Mouse (Mus musculus) hindbrain, embryonic 14.5 days (tissue): ENCODE measurements around the gene Gm21964. TPM values are rescaled to one million over a fixed set of nuclear protein-coding genes. Genes with fewer than 3 reads are reported as not detected.
A peak's percentile ranks its signal among the peaks of the same experiment; 100 is the strongest.

Source experiments
- ATAC-seq: fragments of 200-750 bp; cut with Nextera tagmentation; 2 replicates; pipeline ENCODE4 v1.8.0; 2017; ENCODE audit warnings: moderate number of reproducible peaks, mild to moderate bottlenecking, moderate TSS enrichment, moderate library complexity; ENCODE audit not compliant: low FRiP score
- DNase-seq: peaks from one replicate; pipeline ENCODE4 v3.0.0-alpha.2; 2015; ENCODE audit warnings: low spot score
- H3K27ac ChIP-seq: fragments of 300-500 bp; sonication (generic); 2 replicates; pipeline ENCODE4 v1.5.1; 2014; ENCODE audit warnings: mild to moderate bottlenecking, moderate library complexity
- H3K27me3 ChIP-seq: fragments of 300-500 bp; sonication (generic); 2 replicates; pipeline ENCODE4 v1.6.1; 2014; ENCODE audit warnings: mild to moderate bottlenecking, low read length, mixed read lengths; ENCODE audit not compliant: control insufficient read depth, insufficient read depth
- H3K36me3 ChIP-seq: fragments of 300-500 bp; sonication (generic); replicated peaks from 2 replicates; pipeline ENCODE4 v1.6.1; 2014; ENCODE audit not compliant: control insufficient read depth, insufficient read depth
- H3K4me1 ChIP-seq: fragments of 300-500 bp; sonication (generic); replicated peaks from 2 replicates; pipeline ENCODE4 v1.6.1; 2014; ENCODE audit warnings: antibody characterized with exemption, low read length, mixed read lengths; ENCODE audit not compliant: control insufficient read depth, insufficient read depth
- H3K4me2 ChIP-seq: fragments of 300-500 bp; sonication (generic); replicated peaks from 2 replicates; pipeline ENCODE4 v1.6.1; 2014; ENCODE audit warnings: mild to moderate bottlenecking, moderate library complexity
- H3K4me3 ChIP-seq: fragments of 300-500 bp; sonication (generic); replicated peaks from 2 replicates; pipeline ENCODE4 v1.5.1; 2014; ENCODE audit warnings: mild to moderate bottlenecking, low read length
- H3K9ac ChIP-seq: fragments of 300-500 bp; sonication (generic); 2 replicates; pipeline ENCODE4 v1.6.1; 2014
- H3K9me3 ChIP-seq: fragments of 300-500 bp; sonication (generic); 2 replicates; pipeline ENCODE4 v1.6.1; 2016; ENCODE audit warnings: low read length; ENCODE audit not compliant: control insufficient read depth
- WGBS: fragments of 180-500 bp; shearing (Covaris S2); extraction: QIAGEN DNeasy Blood & Tissue Kit; methylation state at CpG from one replicate; pipeline ENCODE4 v1.1.7; 2014; 5-methylcytosine and 5-hydroxymethylcytosine counted together
- polyA plus RNA-seq: library from polyadenylated mRNA; unstranded; fragments of >200 nt; fragmentation: Nextera tagmentation; extraction: Ambion mirVana; gene quantifications from 2 replicates; pipeline ENCODE4 v1.2.1, GENCODE M21; 2014

The Gm21964 gene
- polyA plus RNA-seq, 1 experiment from 2014 or later = not detected

GRCm38 (mm10) chr8:110079282-110080221 lies 21.5 kb upstream of the Gm21964 start, which contains the start of gene Zfp612:
TSS of gene Zfp612 (plus strand) at chr8:110079746.
- peak; percentile 94 for ATAC-seq

GRCm38 (mm10) chr8:110082416-110083105 lies 18.4 kb upstream of the Gm21964 start:
- 82% methylated on average over 11 of the region's 11 CpGs for WGBS
- Histone ChIP-seq H3K4me1 (peaks cover 14% of the 10 kb centered on the region; the same call in 1 of the 2 replicates), H3K4me2 (no peak overlapping the region), H3K9me3 (peaks cover 12% of the 10 kb centered on the region; the same call in 1 of the 2 replicates), H3K4me3 (no peak overlapping the region), H3K36me3 (peaks cover 52% of the 10 kb centered on the region), H3K27ac (no peak overlapping the region), H3K9ac (no peak overlapping the region), H3K27me3 (no peaks in the 10 kb centered on the region)
- DNase-seq (no peak), ATAC-seq (no peak)

More at GRCm38 (mm10) chr8:110079282-110080221, 21.5 kb upstream of the Gm21964 start, which contains the start of gene Zfp612:
- no peaks in the 10 kb centered on the region for H3K9me3 ChIP-seq
- no peaks in the 10 kb centered on the region for H3K27me3 ChIP-seq
- H3K9ac ChIP-seq = peak within 1 kb of the TSS; percentile 78
- H3K4me2 ChIP-seq = peak within 1 kb of the TSS; percentile 78
- peak; percentile 75 for DNase-seq
- peak within 1 kb of the TSS; percentile 62 for H3K4me3 ChIP-seq
- peaks cover 24% of the 10 kb centered on the region for H3K36me3 ChIP-seq
- peak within 1 kb of the TSS; percentile 15; the same call in 1 of the 2 replicates for H3K27ac ChIP-seq
- peaks cover 14% of the 10 kb centered on the region; the same call in 1 of the 2 replicates for H3K4me1 ChIP-seq
- 7% methylated on average over 54 of the region's 54 CpGs for WGBS

- ATAC-seq = no peak
- Histone ChIP-seq H3K4me3 (no peak overlapping the region), H3K9me3 (peaks cover 20% of the 10 kb centered on the region), H3K4me2 (no peak overlapping the region), H3K4me1 (no peaks in the 10 kb centered on the region), H3K9ac (no peak overlapping the region), H3K36me3 (peaks cover 40% of the 10 kb centered on the region), H3K27ac (no peak overlapping the region), H3K27me3 (no peaks in the 10 kb centered on the region)
- 51% methylated on average over 1 of the region's 1 CpGs for WGBS
- peak; percentile 44 for DNase-seq
Observed at GRCm38 (mm10) chr8:110091869-110092268, 9.1 kb upstream of the Gm21964 start.

GRCm38 (mm10) chr8:110101676-110102075 lies 669 bp downstream of the Gm21964 start:
- Histone ChIP-seq H3K9ac (no peak overlapping the region), H3K27me3 (no peaks in the 10 kb centered on the region), H3K9me3 (no peaks in the 10 kb centered on the region), H3K4me1 (no peaks in the 10 kb centered on the region), H3K27ac (no peak overlapping the region), H3K36me3 (no peaks in the 10 kb centered on the region), H3K4me3 (no peak overlapping the region), H3K4me2 (no peak overlapping the region)
- no peak for ATAC-seq
- no peak for DNase-seq
- WGBS = 92% methylated on average over 15 of the region's 15 CpGs

GRCm38 (mm10) chr8:110102653-110103052 lies 1.6 kb downstream of the Gm21964 start, which contains the start of gene Gm17720:
TSS of gene Gm17720 (minus strand) at chr8:110102753.
- no peak within 1 kb of the TSS for H3K4me3 ChIP-seq
- no peaks in the 10 kb centered on the region for H3K4me1 ChIP-seq
- no peak within 1 kb of the TSS for H3K4me2 ChIP-seq
- no peaks in the 10 kb centered on the region for H3K27me3 ChIP-seq
- H3K9ac ChIP-seq = no peak within 1 kb of the TSS
- no peaks in the 10 kb centered on the region for H3K36me3 ChIP-seq
- no peaks in the 10 kb centered on the region for H3K9me3 ChIP-seq
- ATAC-seq (no peak), DNase-seq (no peak)
- 81% methylated on average over 3 of the region's 3 CpGs for WGBS
- no peak within 1 kb of the TSS for H3K27ac ChIP-seq

GRCm38 (mm10) chr8:110119715-110120114 lies 18.7 kb downstream of the Gm21964 start:
- Histone ChIP-seq H3K27ac (no peak overlapping the region), H3K4me3 (no peak overlapping the region), H3K4me1 (no peaks in the 10 kb centered on the region), H3K4me2 (no peak overlapping the region), H3K36me3 (no peaks in the 10 kb centered on the region), H3K27me3 (no peaks in the 10 kb centered on the region), H3K9me3 (no peaks in the 10 kb centered on the region), H3K9ac (no peak overlapping the region)
- no peak for ATAC-seq
- DNase-seq = peak; percentile 50
- 46% methylated on average over 6 of the region's 6 CpGs for WGBS

GRCm38 (mm10) chr8:110130537-110130936 lies 29.5 kb downstream of the Gm21964 start:
- Histone ChIP-seq H3K4me1 (no peaks in the 10 kb centered on the region), H3K9ac (no peak overlapping the region), H3K36me3 (no peaks in the 10 kb centered on the region), H3K9me3 (no peaks in the 10 kb centered on the region), H3K27ac (no peak overlapping the region), H3K4me3 (no peak overlapping the region), H3K27me3 (no peaks in the 10 kb centered on the region), H3K4me2 (peak overlapping the region; percentile 27; the same call in 1 of the 2 replicates)
- WGBS = 25% methylated on average over 13 of the region's 13 CpGs
- DNase-seq (peak; percentile 91), ATAC-seq (peak; percentile 17; the same call in 1 of the 2 replicates)

- H3K27ac ChIP-seq = no peak overlapping the region
- H3K9ac ChIP-seq = no peak overlapping the region
- DNase-seq = no peak
- ATAC-seq = no peak
- no peak overlapping the region for H3K4me3 ChIP-seq
- H3K4me2 ChIP-seq = no peak overlapping the region
- WGBS = 90% methylated on average over 8 of the region's 8 CpGs
- no peaks in the 10 kb centered on the region; the same call in 1 of the 2 replicates for H3K4me1 ChIP-seq
- no peaks in the 10 kb centered on the region for H3K36me3 ChIP-seq
- H3K9me3 ChIP-seq = no peaks in the 10 kb centered on the region
- H3K27me3 ChIP-seq = no peaks in the 10 kb centered on the region
Observed at GRCm38 (mm10) chr8:110134236-110134635, 33.2 kb downstream of the Gm21964 start.

- 57% methylated on average over 7 of the region's 7 CpGs for WGBS
Observed at GRCm38 (mm10) chr8:110135515-110135914, 34.5 kb downstream of the Gm21964 start.

More at GRCm38 (mm10) chr8:110135515-110135914, 34.5 kb downstream of the Gm21964 start:
- ATAC-seq (no peak), DNase-seq (no peak)
- Histone ChIP-seq H3K36me3 (no peaks in the 10 kb centered on the region), H3K27ac (no peak overlapping the region), H3K4me3 (no peak overlapping the region), H3K4me1 (no peaks in the 10 kb centered on the region; the same call in 1 of the 2 replicates), H3K9me3 (no peaks in the 10 kb centered on the region), H3K9ac (no peak overlapping the region), H3K4me2 (no peak overlapping the region), H3K27me3 (no peaks in the 10 kb centered on the region)
